Mouse (Mus musculus) heart, embryonic 15.5 days (tissue): ENCODE data around the gene Fnbp4. TPM values are rescaled to one million over a fixed set of nuclear protein-coding genes. Genes with fewer than 3 reads are reported as not detected.

Source experiments
- ATAC-seq: fragments of 200-750 bp; cut with Nextera tagmentation; replicated peaks from 2 replicates; pipeline ENCODE4 v1.8.0; 2017; ENCODE audit warnings: low read depth, moderate TSS enrichment; ENCODE audit not compliant: insufficient number of reproducible peaks, insufficient read depth, low FRiP score
- H3K27ac ChIP-seq: fragments of 300-500 bp; sonication (generic); 2 replicates; pipeline ENCODE4 v1.5.1; 2015; ENCODE audit warnings: mild to moderate bottlenecking, inconsistent platforms
- H3K27me3 ChIP-seq: fragments of 300-500 bp; sonication (generic); 2 replicates; pipeline ENCODE4 v1.6.1; 2015; ENCODE audit warnings: inconsistent platforms
- H3K36me3 ChIP-seq: fragments of 300-500 bp; sonication (generic); 2 replicates; pipeline ENCODE4 v1.6.1; 2015; ENCODE audit warnings: mild to moderate bottlenecking, inconsistent platforms
- H3K4me1 ChIP-seq: fragments of 300-500 bp; sonication (generic); replicated peaks from 2 replicates; pipeline ENCODE4 v1.6.1; 2015; ENCODE audit warnings: inconsistent platforms
- H3K4me2 ChIP-seq: fragments of 300-500 bp; sonication (generic); 2 replicates; pipeline ENCODE4 v1.6.1; 2015; ENCODE audit warnings: inconsistent platforms, mild to moderate bottlenecking, moderate library complexity
- H3K4me3 ChIP-seq: fragments of 300-500 bp; sonication (generic); 2 replicates; pipeline ENCODE4 v1.5.1; 2015; ENCODE audit warnings: mild to moderate bottlenecking, inconsistent platforms
- H3K9ac ChIP-seq: fragments of 300-500 bp; sonication (generic); 2 replicates; pipeline ENCODE4 v1.6.1; 2015; ENCODE audit warnings: mild to moderate bottlenecking, inconsistent platforms
- H3K9me3 ChIP-seq: fragments of 300-500 bp; sonication (generic); replicated peaks from 2 replicates; pipeline ENCODE4 v1.6.1; 2016; ENCODE audit warnings: inconsistent platforms
- WGBS: fragments of 180-500 bp; shearing (Covaris S2); methylation state at CpG from one replicate; pipeline ENCODE4 v1.1.7; 2015; ENCODE audit warnings: mixed read lengths; 5-methylcytosine and 5-hydroxymethylcytosine counted together
- polyA plus RNA-seq: library from polyadenylated mRNA; unstranded; fragments of >200 nt; fragmentation: Nextera tagmentation; extraction: Ambion mirVana; gene quantifications from 2 replicates; pipeline ENCODE4 v1.2.1, GENCODE M21; 2015

Gene Fnbp4
- polyA plus RNA-seq, 1 experiment from 2014 or later, result 46.1 TPM

GRCm38 (mm10) chr2:90825515-90826172 lies 80.5 kb downstream of the Fnbp4 start:
- WGBS, result 77% methylated on average over 11 of the region's 11 CpGs
- no peak for ATAC-seq
- no peak overlapping the region for H3K4me2 ChIP-seq
- H3K36me3 ChIP-seq, result no peaks in the 10 kb centered on the region
- no peaks in the 10 kb centered on the region for H3K4me1 ChIP-seq
- H3K27me3 ChIP-seq, result no peaks in the 10 kb centered on the region
- no peak overlapping the region for H3K9ac ChIP-seq
- no peak overlapping the region for H3K4me3 ChIP-seq
- H3K27ac ChIP-seq, result no peak overlapping the region
- H3K9me3 ChIP-seq, result no peaks in the 10 kb centered on the region

- 44% methylated on average over 7 of the region's 7 CpGs for WGBS
- no peak overlapping the region for H3K9ac ChIP-seq
- H3K4me3 ChIP-seq, result no peak overlapping the region
- H3K27ac ChIP-seq, result no peak overlapping the region
- H3K9me3 ChIP-seq, result no peaks in the 10 kb centered on the region
- no peak overlapping the region for H3K4me2 ChIP-seq
- H3K27me3 ChIP-seq, result no peaks in the 10 kb centered on the region
- no peaks in the 10 kb centered on the region for H3K4me1 ChIP-seq
- no peaks in the 10 kb centered on the region for H3K36me3 ChIP-seq
- ATAC-seq, result no peak
Observed at GRCm38 (mm10) chr2:90828739-90829138, 83.6 kb downstream of the Fnbp4 start.

Other genes starting within 250 kb of the Fnbp4 start
- gene Ptprj, start 164.7 kb upstream of the Fnbp4 start, polyA plus RNA-seq, result 1.1 and 1.3 TPM in 2 replicates
- 16.2 and 24.8 TPM in 2 replicates for gene Nup160, start 68.2 kb upstream of the Fnbp4 start, polyA plus RNA-seq
- 1.4 and 1.7 TPM in 2 replicates for gene Agbl2, start 37.4 kb downstream of the Fnbp4 start, polyA plus RNA-seq
- gene Mtch2, start 101.8 kb downstream of the Fnbp4 start, polyA plus RNA-seq, result 231 and 234 TPM in 2 replicates
- gene C1qtnf4, start 140.5 kb downstream of the Fnbp4 start, polyA plus RNA-seq, result 11.4 and 14.5 TPM in 2 replicates
- 22.5 and 29.2 TPM in 2 replicates for gene Kbtbd4, start 159.4 kb downstream of the Fnbp4 start, polyA plus RNA-seq
- 355 and 388 TPM in 2 replicates for gene Ndufs3, start 159.5 kb downstream of the Fnbp4 start, polyA plus RNA-seq
- gene Celf1, start 195.0 kb downstream of the Fnbp4 start, polyA plus RNA-seq, result 98.2 and 98.3 TPM in 2 replicates